In genomic region chr12:104899161-104899560, GRCm38 (mm10) we compare ENCODE assay signal across 15 mouse cellular contexts. TPM values are rescaled to one million over a fixed set of nuclear protein-coding genes. Genes with fewer than 3 reads are reported as not detected.
DNase-seq lines count a peak whose midpoint lies in the region; ATAC-seq and TF ChIP-seq lines count a peak whose summit lies in the region.
"Had no signal": no experiment of that assay in that cellular context is flagged by ENCODE, and none has a peak within 500 bp of the region (broad histone marks: within the 10 kb centered on the region; RNA-seq: fewer than 3 reads in every experiment).

No protein-coding gene starts in this region.

- no peak overlapping the region for H3K4me3 ChIP-seq in forebrain, embryonic 10.5 days
- no peak overlapping the region for H3K4me3 ChIP-seq in forebrain, embryonic 11.5 days (ENCODE audit: low read depth, low read length)
- H3K4me3 ChIP-seq in lung, embryonic 14.5 days (ENCODE audit: low read depth, low read length): no peak overlapping the region
- no peak overlapping the region for H3K4me3 ChIP-seq in lung, postnatal 0 days (ENCODE audit: low read depth, low read length)
- no peak overlapping the region for H3K4me3 ChIP-seq in intestine, postnatal 0 days (ENCODE audit: low read depth, low read length)
- no peak overlapping the region for H3K4me3 ChIP-seq in liver, embryonic 12.5 days
- H3K4me3 ChIP-seq: embryonic facial prominence, embryonic 12.5 days; forebrain, embryonic 13.5 days; heart, adult 2 months; megakaryocyte, embryonic 14.5 days had no signal

- TF ChIP-seq EP300 in lung, postnatal 0 days (IDR thresholded peaks at IDR 0.05): no peak

- H3K9me3 ChIP-seq in forebrain, embryonic 10.5 days: no peaks in the 10 kb centered on the region
- H3K9me3 ChIP-seq in forebrain, embryonic 11.5 days (ENCODE audit: control insufficient read depth, low read length): no peaks in the 10 kb centered on the region
- H3K9me3 ChIP-seq in lung, embryonic 14.5 days (ENCODE audit: low read depth, low read length): no peaks in the 10 kb centered on the region
- no peaks in the 10 kb centered on the region for H3K9me3 ChIP-seq in lung, postnatal 0 days (ENCODE audit: low read length)
- H3K9me3 ChIP-seq in intestine, postnatal 0 days (ENCODE audit: control insufficient read depth): no peaks in the 10 kb centered on the region
- H3K9me3 ChIP-seq in liver, embryonic 12.5 days (replicated peaks): no peaks in the 10 kb centered on the region
- H3K9me3 ChIP-seq: embryonic facial prominence, embryonic 12.5 days; forebrain, embryonic 13.5 days had no signal

- ATAC-seq in forebrain, embryonic 11.5 days (replicated peaks; ENCODE audit: low FRiP score): no peak
- ATAC-seq in lung, embryonic 14.5 days (ENCODE audit: insufficient read depth): no peak
- no peak for ATAC-seq in lung, postnatal 0 days
- peak; percentile 54 for ATAC-seq in intestine, postnatal 0 days
- ATAC-seq in liver, embryonic 12.5 days: no peak
- ATAC-seq: forebrain, embryonic 13.5 days had no signal

- peaks cover 46% of the 10 kb centered on the region for H3K4me1 ChIP-seq in forebrain, embryonic 10.5 days
- peaks cover 10% of the 10 kb centered on the region; the same call in 1 of the 2 replicates for H3K4me1 ChIP-seq in forebrain, embryonic 11.5 days (replicated peaks; ENCODE audit: control insufficient read depth, insufficient read depth, low read length)
- no peaks in the 10 kb centered on the region; the same call in 1 of the 2 replicates for H3K4me1 ChIP-seq in lung, embryonic 14.5 days (ENCODE audit: insufficient read depth)
- peaks cover 2% of the 10 kb centered on the region; the same call in 1 of the 2 replicates for H3K4me1 ChIP-seq in lung, postnatal 0 days (ENCODE audit: insufficient read depth, low read depth, low read length)
- H3K4me1 ChIP-seq in intestine, postnatal 0 days (replicated peaks; ENCODE audit: control insufficient read depth, insufficient read depth, low read length): no peaks in the 10 kb centered on the region
- H3K4me1 ChIP-seq in liver, embryonic 12.5 days: no peaks in the 10 kb centered on the region
- H3K4me1 ChIP-seq: megakaryocyte, embryonic 14.5 days had no signal

- no peak overlapping the region for H3K4me2 ChIP-seq in forebrain, embryonic 11.5 days (ENCODE audit: low read depth, low read length, severe bottlenecking)
- no peak overlapping the region for H3K4me2 ChIP-seq in lung, embryonic 14.5 days
- H3K4me2 ChIP-seq in lung, postnatal 0 days (replicated peaks; ENCODE audit: low read depth, low read length): no peak overlapping the region
- H3K4me2 ChIP-seq in intestine, postnatal 0 days (replicated peaks; ENCODE audit: low read depth): no peak overlapping the region
- H3K4me2 ChIP-seq in liver, embryonic 12.5 days: no peak overlapping the region
- H3K4me2 ChIP-seq: embryonic facial prominence, embryonic 12.5 days; forebrain, embryonic 13.5 days had no signal

- whole genome bisulfite sequencing in forebrain, embryonic 10.5 days: 68% methylated on average over 11 of the region's 11 CpGs
- 62% methylated on average over 11 of the region's 11 CpGs for WGBS in forebrain, embryonic 11.5 days
- 40% methylated on average over 11 of the region's 11 CpGs for whole genome bisulfite sequencing in lung, embryonic 14.5 days
- 44% methylated on average over 11 of the region's 11 CpGs for WGBS in lung, postnatal 0 days
- 42% methylated on average over 11 of the region's 11 CpGs for WGBS in intestine, postnatal 0 days
- WGBS in liver, embryonic 12.5 days (ENCODE audit: insufficient replicate concordance): 42% methylated on average over 11 of the region's 11 CpGs

- no peak for DNase-seq in forebrain, embryonic 10.5 days (ENCODE audit: extremely low spot score, low spot score)
- no peak for DNase-seq in forebrain, embryonic 11.5 days (ENCODE audit: low spot score)
- DNase-seq in lung, embryonic 14.5 days: peak; percentile 11
- DNase-seq in lung, postnatal 0 days (ENCODE audit: low spot score): no peak
- DNase-seq in splenic B cell, adult 2 months (ENCODE audit: low read depth, low spot score): peak; percentile 11
- no peak for DNase-seq in adrenal gland, postnatal 10 days
- DNase-seq: right cerebral cortex, adult 18-20 months; thymus, adult 18-20 months had no signal

- 0 out of 2 replicates have a peak overlapping the region, but pooled peaks have one; percentile 3 for H3K27ac ChIP-seq in forebrain, embryonic 10.5 days
- H3K27ac ChIP-seq in forebrain, embryonic 11.5 days (ENCODE audit: low read depth, low read length): no peak overlapping the region
- no peak overlapping the region for H3K27ac ChIP-seq in lung, embryonic 14.5 days (ENCODE audit: low read depth)
- H3K27ac ChIP-seq in lung, postnatal 0 days (ENCODE audit: low read length): no peak overlapping the region
- H3K27ac ChIP-seq in intestine, postnatal 0 days (ENCODE audit: low read depth, low read length): no peak overlapping the region
- H3K27ac ChIP-seq in liver, embryonic 12.5 days: no peak overlapping the region
- H3K27ac ChIP-seq: embryonic facial prominence, embryonic 12.5 days; forebrain, embryonic 13.5 days; heart, adult 2 months had no signal

- no peak overlapping the region for H3K9ac ChIP-seq in forebrain, embryonic 11.5 days (ENCODE audit: low read length)
- H3K9ac ChIP-seq in lung, embryonic 14.5 days: no peak overlapping the region
- no peak overlapping the region for H3K9ac ChIP-seq in lung, postnatal 0 days (replicated peaks; ENCODE audit: low read depth)
- no peak overlapping the region for H3K9ac ChIP-seq in intestine, postnatal 0 days (ENCODE audit: low read depth, low read length)
- H3K9ac ChIP-seq in liver, embryonic 12.5 days: no peak overlapping the region
- H3K9ac ChIP-seq: embryonic facial prominence, embryonic 12.5 days; forebrain, embryonic 13.5 days had no signal

- no peak for TF ChIP-seq CTCF in lung, embryonic 14.5 days (IDR thresholded peaks at IDR 0.05; ENCODE audit: low read depth)
- TF ChIP-seq CTCF in lung, postnatal 0 days (IDR thresholded peaks at IDR 0.05): no peak
- no peak for TF ChIP-seq CTCF in intestine, postnatal 0 days (IDR thresholded peaks at IDR 0.05; ENCODE audit: low read depth)

- no peaks in the 10 kb centered on the region for H3K36me3 ChIP-seq in forebrain, embryonic 10.5 days (replicated peaks)
- H3K36me3 ChIP-seq in forebrain, embryonic 11.5 days (ENCODE audit: control insufficient read depth, insufficient read depth, low read length): no peaks in the 10 kb centered on the region
- no peaks in the 10 kb centered on the region for H3K36me3 ChIP-seq in lung, embryonic 14.5 days (ENCODE audit: insufficient read depth)
- H3K36me3 ChIP-seq in lung, postnatal 0 days (ENCODE audit: insufficient read depth, low read length): no peaks in the 10 kb centered on the region
- no peaks in the 10 kb centered on the region for H3K36me3 ChIP-seq in intestine, postnatal 0 days (ENCODE audit: control insufficient read depth, insufficient read depth)
- no peaks in the 10 kb centered on the region for H3K36me3 ChIP-seq in splenic B cell, adult 2 months (ENCODE audit: control insufficient read depth, insufficient read depth, low read length, poor library complexity, severe bottlenecking)
- no peaks in the 10 kb centered on the region for H3K36me3 ChIP-seq in liver, embryonic 12.5 days
- H3K36me3 ChIP-seq: embryonic facial prominence, embryonic 12.5 days had no signal

- H3K27me3 ChIP-seq in forebrain, embryonic 10.5 days (ENCODE audit: poor library complexity, severe bottlenecking): peaks cover 24% of the 10 kb centered on the region
- no peaks in the 10 kb centered on the region for H3K27me3 ChIP-seq in forebrain, embryonic 11.5 days (ENCODE audit: control insufficient read depth, insufficient read depth, low read length)
- no peaks in the 10 kb centered on the region for H3K27me3 ChIP-seq in lung, embryonic 14.5 days (ENCODE audit: insufficient read depth, low read length)
- H3K27me3 ChIP-seq in lung, postnatal 0 days (replicated peaks; ENCODE audit: insufficient read depth, low read length): no peaks in the 10 kb centered on the region
- H3K27me3 ChIP-seq in intestine, postnatal 0 days (replicated peaks; ENCODE audit: control insufficient read depth, insufficient read depth, low read length): 0 out of 2 replicates have a peak, but pooled peaks cover 2% of the 10 kb centered on the region
- no peaks in the 10 kb centered on the region for H3K27me3 ChIP-seq in splenic B cell, adult 2 months (ENCODE audit: control insufficient read depth, insufficient read depth, low read length, poor library complexity, severe bottlenecking)
- no peaks in the 10 kb centered on the region for H3K27me3 ChIP-seq in liver, embryonic 12.5 days (replicated peaks)
- H3K27me3 ChIP-seq: embryonic facial prominence, embryonic 12.5 days; forebrain, embryonic 13.5 days had no signal

RNA-seq across cellular contexts. Expression of gene Clmn, which starts 34.3 kb away (rescaled TPM):
- polyA plus RNA-seq in forebrain, embryonic 10.5 days (2016; fragmentation: Nextera tagmentation; extraction: Ambion mirVana): 1.6 and 2.1 TPM in 2 replicates
- polyA plus RNA-seq in forebrain, embryonic 11.5 days (2014; fragmentation: Nextera tagmentation; extraction: Ambion mirVana): 2.8 and 3.2 TPM in 2 replicates
- polyA plus RNA-seq in lung, embryonic 14.5 days (2014; fragmentation: Nextera tagmentation; extraction: Ambion mirVana): 2.1 and 2.8 TPM in 2 replicates
- polyA plus RNA-seq in lung, postnatal 0 days (2015; fragmentation: Nextera tagmentation; extraction: Ambion mirVana): 2.0 and 2.5 TPM in 2 replicates
- 8.8 and 9.3 TPM in 2 replicates for polyA plus RNA-seq in intestine, postnatal 0 days (2015; fragmentation: Nextera tagmentation; extraction: Ambion mirVana)
- total RNA-seq in adrenal gland, postnatal 10 days (2021): 10 to 100 TPM; 14.4 to 18.3 TPM
- 0.37 and 0.38 TPM in 2 replicates for polyA plus RNA-seq in liver, embryonic 12.5 days (2016; fragmentation: Nextera tagmentation; extraction: Ambion mirVana)
- total RNA-seq: CH12.LX had no signal

Comparison
In these comparisons a context has a peak if more than half of its experiments do, and no peak if none do; other contexts are left out.
1. DNase-seq: peak in lung, embryonic 14.5 days (single experiment) and splenic B cell, adult 2 months (single experiment); none in forebrain, embryonic 10.5 days (single experiment), forebrain, embryonic 11.5 days (single experiment), lung, postnatal 0 days (single experiment) and adrenal gland, postnatal 10 days (single experiment).